Mouse (Mus musculus): ENCODE measurements around the gene Lrrc4c. TPM values are rescaled to one million over a fixed set of nuclear protein-coding genes. Genes with fewer than 3 reads are reported as not detected.
A peak's percentile ranks its signal among the peaks of the same experiment; 100 is the strongest.

Lrrc4c gene
- polyA plus RNA-seq, 1 experiment from 2014 or later: 19.5 TPM

- ATAC-seq: peak; percentile 61
- 12% methylated on average over 3 of the region's 3 CpGs for WGBS
- DNase-seq (ENCODE audit: low spot score): no peak
- Histone ChIP-seq H3K9me3 (replicated peaks; ENCODE audit: control insufficient read depth, low read length) (no peaks in the 10 kb centered on the region), H3K9ac (ENCODE audit: low read length) (no peak overlapping the region), H3K4me3 (ENCODE audit: low read depth, low read length) (no peak overlapping the region), H3K4me2 (ENCODE audit: low read length) (no peak overlapping the region), H3K36me3 (ENCODE audit: control insufficient read depth, insufficient read depth, low read length) (no peaks in the 10 kb centered on the region), H3K27ac (ENCODE audit: low read depth, low read length) (no peak overlapping the region), H3K27me3 (replicated peaks; ENCODE audit: control insufficient read depth, insufficient read depth, low read length) (no peaks in the 10 kb centered on the region), H3K4me1 (ENCODE audit: control insufficient read depth, insufficient read depth, low read length) (no peaks in the 10 kb centered on the region)
Measured at GRCm38 (mm10) chr2:96499116-96499882, 181.3 kb downstream of the Lrrc4c start.

- H3K9ac ChIP-seq (ENCODE audit: low read length): no peak overlapping the region
- H3K4me3 ChIP-seq (ENCODE audit: low read depth, low read length): no peak overlapping the region
- H3K27me3 ChIP-seq (replicated peaks; ENCODE audit: control insufficient read depth, insufficient read depth, low read length): no peaks in the 10 kb centered on the region
- no peak overlapping the region for H3K27ac ChIP-seq (ENCODE audit: low read depth, low read length)
- DNase-seq (ENCODE audit: low spot score) (peak; percentile 5), ATAC-seq (no peak)
- H3K4me1 ChIP-seq (ENCODE audit: control insufficient read depth, insufficient read depth, low read length): no peaks in the 10 kb centered on the region
- H3K4me2 ChIP-seq (ENCODE audit: low read length): no peak overlapping the region
- H3K36me3 ChIP-seq (ENCODE audit: control insufficient read depth, insufficient read depth, low read length): no peaks in the 10 kb centered on the region
- no peaks in the 10 kb centered on the region for H3K9me3 ChIP-seq (replicated peaks; ENCODE audit: control insufficient read depth, low read length)
- 70% methylated on average over 6 of the region's 6 CpGs for WGBS
Measured at GRCm38 (mm10) chr2:96504140-96504539, 186.2 kb downstream of the Lrrc4c start.

DNA sequence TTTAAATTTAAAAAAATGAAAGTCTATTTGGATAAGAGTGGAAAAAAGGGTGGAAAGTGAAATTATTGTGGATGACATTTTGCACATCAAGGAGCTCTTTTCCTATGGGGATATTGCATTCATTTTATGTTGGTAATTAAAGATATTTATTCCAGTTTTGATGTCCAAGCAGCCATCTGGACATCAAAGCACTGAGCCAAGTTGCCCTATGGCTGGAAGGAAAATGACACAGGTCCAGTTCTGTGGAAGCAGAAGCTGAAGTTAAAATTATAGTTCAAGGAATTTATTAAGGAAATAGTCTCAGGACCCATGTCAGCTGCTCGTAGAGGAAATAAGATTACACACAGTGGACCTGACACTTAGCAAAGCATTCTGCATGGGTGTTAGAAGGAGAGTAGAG lies 187.7 kb downstream of the Lrrc4c start:
- H3K4me2 ChIP-seq (ENCODE audit: low read length): no peak overlapping the region

GRCm38 (mm10) chr2:96508991-96509390 lies 191.0 kb downstream of the Lrrc4c start:
- 51% methylated on average over 1 of the region's 1 CpGs for WGBS
- H3K4me3 ChIP-seq (ENCODE audit: low read depth, low read length): no peak overlapping the region
- H3K27me3 ChIP-seq (replicated peaks; ENCODE audit: control insufficient read depth, insufficient read depth, low read length): no peaks in the 10 kb centered on the region
- no peak overlapping the region for H3K4me2 ChIP-seq (ENCODE audit: low read length)
- no peak overlapping the region for H3K9ac ChIP-seq (ENCODE audit: low read length)
- H3K4me1 ChIP-seq (ENCODE audit: control insufficient read depth, insufficient read depth, low read length): no peaks in the 10 kb centered on the region
- ATAC-seq: no peak
- H3K27ac ChIP-seq (ENCODE audit: low read depth, low read length): no peak overlapping the region
- DNase-seq (ENCODE audit: low spot score): no peak
- no peaks in the 10 kb centered on the region for H3K9me3 ChIP-seq (replicated peaks; ENCODE audit: control insufficient read depth, low read length)
- H3K36me3 ChIP-seq (ENCODE audit: control insufficient read depth, insufficient read depth, low read length): no peaks in the 10 kb centered on the region

More for the DNA sequence above, 187.7 kb downstream of the Lrrc4c start:
- 84% methylated on average over 1 of the region's 1 CpGs for WGBS
- Histone ChIP-seq H3K36me3 (ENCODE audit: control insufficient read depth, insufficient read depth, low read length) (no peaks in the 10 kb centered on the region), H3K9ac (ENCODE audit: low read length) (no peak overlapping the region), H3K27ac (ENCODE audit: low read depth, low read length) (no peak overlapping the region), H3K27me3 (replicated peaks; ENCODE audit: control insufficient read depth, insufficient read depth, low read length) (no peaks in the 10 kb centered on the region), H3K9me3 (replicated peaks; ENCODE audit: control insufficient read depth, low read length) (no peaks in the 10 kb centered on the region), H3K4me3 (ENCODE audit: low read depth, low read length) (no peak overlapping the region), H3K4me1 (ENCODE audit: control insufficient read depth, insufficient read depth, low read length) (no peaks in the 10 kb centered on the region)
- DNase-seq (ENCODE audit: low spot score) (no peak), ATAC-seq (no peak)

- Histone ChIP-seq H3K27me3 (replicated peaks; ENCODE audit: control insufficient read depth, insufficient read depth, low read length) (no peaks in the 10 kb centered on the region), H3K27ac (ENCODE audit: low read depth, low read length) (no peak overlapping the region), H3K4me3 (ENCODE audit: low read depth, low read length) (no peak overlapping the region), H3K4me1 (ENCODE audit: control insufficient read depth, insufficient read depth, low read length) (no peaks in the 10 kb centered on the region), H3K9ac (ENCODE audit: low read length) (no peak overlapping the region), H3K4me2 (ENCODE audit: low read length) (no peak overlapping the region), H3K9me3 (replicated peaks; ENCODE audit: control insufficient read depth, low read length) (no peaks in the 10 kb centered on the region), H3K36me3 (ENCODE audit: control insufficient read depth, insufficient read depth, low read length) (no peaks in the 10 kb centered on the region)
- ATAC-seq: no peak
- WGBS: 62% methylated on average over 3 of the region's 3 CpGs
- no peak for DNase-seq (ENCODE audit: low spot score)
Measured at GRCm38 (mm10) chr2:96537469-96537868, 219.5 kb downstream of the Lrrc4c start.

GRCm38 (mm10) chr2:96547171-96547570 lies 229.2 kb downstream of the Lrrc4c start:
- ATAC-seq: no peak
- Histone ChIP-seq H3K9ac (ENCODE audit: low read length) (no peak overlapping the region), H3K4me3 (ENCODE audit: low read depth, low read length) (no peak overlapping the region), H3K36me3 (ENCODE audit: control insufficient read depth, insufficient read depth, low read length) (no peaks in the 10 kb centered on the region), H3K27ac (ENCODE audit: low read depth, low read length) (no peak overlapping the region), H3K4me1 (ENCODE audit: control insufficient read depth, insufficient read depth, low read length) (no peaks in the 10 kb centered on the region), H3K9me3 (replicated peaks; ENCODE audit: control insufficient read depth, low read length) (no peaks in the 10 kb centered on the region), H3K27me3 (replicated peaks; ENCODE audit: control insufficient read depth, insufficient read depth, low read length) (no peaks in the 10 kb centered on the region), H3K4me2 (ENCODE audit: low read length) (no peak overlapping the region)
- 71% methylated on average over 1 of the region's 1 CpGs for WGBS
- DNase-seq (ENCODE audit: low spot score): no peak

DNA sequence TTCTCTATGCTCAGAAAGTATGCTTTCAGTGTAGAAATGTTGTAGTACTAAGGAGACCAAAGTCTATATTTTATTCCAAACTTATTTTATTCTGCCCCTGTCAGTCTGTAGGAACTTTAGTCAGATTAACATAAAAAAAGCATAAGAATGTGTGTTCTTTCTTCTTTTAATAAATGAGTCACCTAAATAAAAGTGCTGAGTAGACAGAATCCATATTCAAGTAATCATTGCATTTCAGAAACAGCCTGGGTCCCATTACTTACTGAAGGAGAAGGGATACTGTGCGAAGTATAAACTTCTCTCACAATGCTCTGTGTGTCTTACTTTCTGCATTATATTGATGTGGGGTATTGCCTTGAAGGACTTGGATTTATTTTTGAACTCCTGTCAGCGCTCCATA lies 255.8 kb downstream of the Lrrc4c start:
- Histone ChIP-seq H3K4me1 (ENCODE audit: control insufficient read depth, insufficient read depth, low read length) (no peaks in the 10 kb centered on the region), H3K36me3 (ENCODE audit: control insufficient read depth, insufficient read depth, low read length) (no peaks in the 10 kb centered on the region), H3K9me3 (replicated peaks; ENCODE audit: control insufficient read depth, low read length) (no peaks in the 10 kb centered on the region), H3K4me3 (ENCODE audit: low read depth, low read length) (no peak overlapping the region), H3K9ac (ENCODE audit: low read length) (no peak overlapping the region), H3K27ac (ENCODE audit: low read depth, low read length) (no peak overlapping the region), H3K4me2 (ENCODE audit: low read length) (no peak overlapping the region), H3K27me3 (replicated peaks; ENCODE audit: control insufficient read depth, insufficient read depth, low read length) (no peaks in the 10 kb centered on the region)
- 88% methylated on average over 2 of the region's 2 CpGs for WGBS
- no peak for ATAC-seq
- no peak for DNase-seq (ENCODE audit: low spot score)

- DNase-seq (ENCODE audit: low spot score) (no peak), ATAC-seq (no peak)
- Histone ChIP-seq H3K36me3 (ENCODE audit: control insufficient read depth, insufficient read depth, low read length) (no peaks in the 10 kb centered on the region), H3K9me3 (replicated peaks; ENCODE audit: control insufficient read depth, low read length) (no peaks in the 10 kb centered on the region), H3K4me1 (ENCODE audit: control insufficient read depth, insufficient read depth, low read length) (no peaks in the 10 kb centered on the region), H3K27me3 (replicated peaks; ENCODE audit: control insufficient read depth, insufficient read depth, low read length) (no peaks in the 10 kb centered on the region), H3K9ac (ENCODE audit: low read length) (no peak overlapping the region), H3K4me3 (ENCODE audit: low read depth, low read length) (no peak overlapping the region), H3K27ac (ENCODE audit: low read depth, low read length) (no peak overlapping the region), H3K4me2 (ENCODE audit: low read length) (no peak overlapping the region)
- WGBS: 64% methylated on average over 8 of the region's 8 CpGs
Measured at GRCm38 (mm10) chr2:96577701-96578100, 259.7 kb downstream of the Lrrc4c start.

GRCm38 (mm10) chr2:96580136-96580733 lies 262.3 kb downstream of the Lrrc4c start:
- no peak overlapping the region for H3K4me3 ChIP-seq (ENCODE audit: low read depth, low read length)
- 40% methylated on average over 1 of the region's 1 CpGs for WGBS
- ATAC-seq (no peak), DNase-seq (ENCODE audit: low spot score) (no peak)
- H3K27ac ChIP-seq (ENCODE audit: low read depth, low read length): no peak overlapping the region
- H3K4me2 ChIP-seq (ENCODE audit: low read length): no peak overlapping the region
- no peaks in the 10 kb centered on the region for H3K4me1 ChIP-seq (ENCODE audit: control insufficient read depth, insufficient read depth, low read length)
- H3K9ac ChIP-seq (ENCODE audit: low read length): no peak overlapping the region
- no peaks in the 10 kb centered on the region for H3K9me3 ChIP-seq (replicated peaks; ENCODE audit: control insufficient read depth, low read length)
- H3K27me3 ChIP-seq (replicated peaks; ENCODE audit: control insufficient read depth, insufficient read depth, low read length): no peaks in the 10 kb centered on the region
- no peaks in the 10 kb centered on the region for H3K36me3 ChIP-seq (ENCODE audit: control insufficient read depth, insufficient read depth, low read length)

Data from forebrain, embryonic 14.5 days (tissue).